Mouse (Mus musculus): ENCODE measurements around the gene Tnfaip8l2.
A peak's percentile ranks its signal among the peaks of the same experiment; 100 is the strongest.

Gene Tnfaip8l2

GRCm38 (mm10) chr3:95141952-95142616, at the start of gene Tnfaip8l2:
Tnfaip8l2 (minus strand) TSS chr3:95142360.
- no peak for DNase-seq

- no peak for DNase-seq
Observed at GRCm38 (mm10) chr3:95186888-95187287, 44.7 kb upstream of the Tnfaip8l2 start.

GRCm38 (mm10) chr3:95186100-95186499, 43.9 kb upstream of the Tnfaip8l2 start:
- DNase-seq, result no peak

GRCm38 (mm10) chr3:95184796-95185577, 42.8 kb upstream of the Tnfaip8l2 start:
- DNase-seq, result no peak

GRCm38 (mm10) chr3:95181841-95182240, 39.7 kb upstream of the Tnfaip8l2 start:
- DNase-seq, result no peak

GRCm38 (mm10) chr3:95179890-95180289, 37.7 kb upstream of the Tnfaip8l2 start:
- DNase-seq, result no peak

GRCm38 (mm10) chr3:95178948-95179347, 36.8 kb upstream of the Tnfaip8l2 start:
- DNase-seq, result no peak

GRCm38 (mm10) chr3:95177583-95177982, 35.4 kb upstream of the Tnfaip8l2 start:
- DNase-seq, result no peak

- no peak for DNase-seq
Observed at GRCm38 (mm10) chr3:95176500-95176899, 34.3 kb upstream of the Tnfaip8l2 start.

GRCm38 (mm10) chr3:95174011-95174592, 31.9 kb upstream of the Tnfaip8l2 start:
- peak; percentile 82 for DNase-seq

GRCm38 (mm10) chr3:95173256-95173949, 31.2 kb upstream of the Tnfaip8l2 start:
- DNase-seq, result peak; percentile 29

GRCm38 (mm10) chr3:95172526-95173255, 30.5 kb upstream of the Tnfaip8l2 start:
- no peak for DNase-seq

- no peak for DNase-seq
Observed at GRCm38 (mm10) chr3:95171105-95171504, 28.9 kb upstream of the Tnfaip8l2 start.

- no peak for DNase-seq
Observed at GRCm38 (mm10) chr3:95169996-95170395, 27.8 kb upstream of the Tnfaip8l2 start.

- DNase-seq, result no peak
Observed at GRCm38 (mm10) chr3:95164840-95165239, 22.7 kb upstream of the Tnfaip8l2 start.

GRCm38 (mm10) chr3:95164256-95164550, 22.0 kb upstream of the Tnfaip8l2 start:
- no peak for DNase-seq

- DNase-seq, result no peak
Observed at GRCm38 (mm10) chr3:95163419-95164255, 21.5 kb upstream of the Tnfaip8l2 start.

GRCm38 (mm10) chr3:95162345-95162628, 20.1 kb upstream of the Tnfaip8l2 start:
- DNase-seq, result no peak

- no peak for DNase-seq
Observed at GRCm38 (mm10) chr3:95161618-95162344, 19.6 kb upstream of the Tnfaip8l2 start.

- peak; percentile 38 for DNase-seq
Observed at GRCm38 (mm10) chr3:95161041-95161551, 18.9 kb upstream of the Tnfaip8l2 start.
